Mouse (Mus musculus) heart, postnatal 0 days (tissue): ENCODE data around the gene Cubn.

ENCODE experiments used
- CTCF ChIP-seq: IDR thresholded peaks from 2 replicates; pipeline ENCODE4 v1.5.1; 2016; ENCODE audit warnings: antibody characterized with exemption, control low read depth, low read depth
- EP300 ChIP-seq: IDR thresholded peaks from 2 replicates; pipeline ENCODE4 v1.6.1; 2016; ENCODE audit warnings: antibody characterized with exemption, low read depth

GRCm38 (mm10) chr2:13357885-13358552, 133.6 kb downstream of the Cubn start:
- no peak for TF ChIP-seq EP300
- TF ChIP-seq CTCF, result no peak
